Mouse (Mus musculus): ENCODE data around the gene Foxo4.

Foxo4 gene

DNA sequence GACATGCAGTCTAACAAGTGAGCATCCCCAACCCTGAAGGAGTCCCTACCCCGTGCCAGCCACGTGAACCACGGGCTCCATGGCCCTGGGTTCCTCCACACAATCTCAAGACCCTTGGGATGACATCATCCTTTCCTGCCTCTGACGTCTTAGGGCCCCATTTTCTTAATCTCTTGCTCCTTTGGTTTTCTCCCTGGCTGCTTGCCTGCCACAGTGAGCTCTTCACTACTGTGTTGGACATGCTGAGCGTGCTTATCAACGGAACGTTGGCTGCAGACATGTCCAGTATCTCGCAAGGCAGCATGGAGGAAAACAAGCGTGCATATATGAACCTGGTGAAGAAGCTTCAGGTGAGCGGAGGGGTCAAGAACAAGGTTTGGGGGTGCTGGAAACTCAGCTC, 35.8 kb downstream of the Foxo4 start:
- no peak for DNase-seq (ENCODE audit: low spot score in 2 of 2)

- no peak for DNase-seq (ENCODE audit: low spot score in 2 of 2)
Measured at GRCm38 (mm10) chrX:101299055-101299454, 44.7 kb downstream of the Foxo4 start, which contains the start of gene Nlgn3. TSS of gene Nlgn3 (plus strand) at chrX:101299168.

- DNase-seq (ENCODE audit: low spot score in 2 of 2): no peak
Measured at GRCm38 (mm10) chrX:101299473-101300426, 45.4 kb downstream of the Foxo4 start.

- no peak for DNase-seq (ENCODE audit: low spot score in 2 of 2)
Measured at GRCm38 (mm10) chrX:101300427-101301030, 46.2 kb downstream of the Foxo4 start.

DNA sequence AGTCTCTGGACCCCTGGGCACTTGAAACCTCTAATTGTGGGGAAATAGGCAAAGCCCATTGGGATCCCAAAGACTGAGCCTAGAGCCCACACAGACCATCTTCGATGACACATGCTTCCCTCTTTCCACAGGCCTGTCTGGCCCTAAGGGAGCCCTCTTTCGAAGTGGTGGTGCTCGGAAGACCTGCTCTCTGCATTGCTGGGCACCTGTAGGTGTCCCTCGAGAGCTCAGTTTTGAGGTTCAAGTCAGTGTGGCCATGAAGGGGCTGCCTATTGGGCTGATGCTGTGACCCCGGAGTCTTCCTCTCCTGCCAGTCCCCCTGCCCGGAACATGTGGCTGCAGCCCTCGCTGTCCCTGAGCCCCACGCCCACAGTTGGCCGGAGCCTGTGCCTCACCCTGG, 47.3 kb downstream of the Foxo4 start:
- DNase-seq (ENCODE audit: low spot score in 2 of 2): no peak

- no peak for DNase-seq (ENCODE audit: low spot score in 2 of 2)
Measured at GRCm38 (mm10) chrX:101304646-101305045, 50.3 kb downstream of the Foxo4 start.

DNA sequence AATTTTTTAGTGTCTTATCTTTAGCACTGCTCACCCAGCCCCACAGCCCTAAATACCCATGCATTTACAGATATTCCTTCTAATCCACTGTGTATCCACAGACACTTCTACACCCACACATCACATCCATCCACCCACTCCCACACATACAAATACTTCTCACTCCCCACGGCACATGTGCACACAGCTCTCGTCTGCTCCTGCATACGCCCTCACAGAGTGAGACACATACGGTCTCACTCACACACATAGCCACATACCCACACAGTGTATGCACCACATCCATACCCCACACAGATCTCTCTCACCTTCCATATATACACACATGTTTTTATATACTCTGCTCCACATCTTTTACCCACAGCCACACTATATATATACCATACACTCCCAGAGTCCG, 55.0 kb downstream of the Foxo4 start:
- no peak for DNase-seq (ENCODE audit: low spot score in 2 of 2)
